27 mouse cellular contexts compared by ENCODE assay signal in the genomic region with DNA sequence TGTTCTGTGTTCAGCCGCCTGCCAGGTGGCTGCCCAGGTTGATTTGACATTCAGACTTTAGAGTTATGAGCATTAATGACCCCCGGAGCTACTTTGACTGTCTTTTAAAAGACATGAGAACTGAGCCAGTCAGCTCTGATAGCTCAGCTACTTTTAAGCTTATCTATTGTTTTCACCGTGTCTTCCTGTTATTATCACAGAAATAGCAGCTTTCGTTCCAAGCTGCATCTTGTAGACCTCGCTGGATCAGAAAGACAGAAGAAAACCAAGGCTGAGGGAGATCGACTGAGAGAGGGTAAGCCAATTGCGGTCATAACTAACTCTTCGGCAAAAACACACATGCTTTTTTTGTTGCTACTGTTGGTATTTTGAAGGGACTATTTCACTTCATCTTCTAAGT. TPM values are rescaled to one million over a fixed set of nuclear protein-coding genes. Genes with fewer than 3 reads are reported as not detected.
A peak's percentile ranks its signal among the peaks of the same experiment; 100 is the strongest.
DNase-seq lines count a peak whose midpoint lies in the region; ATAC-seq and TF ChIP-seq lines count a peak whose summit lies in the region.
"Had no signal": no experiment of that assay in that cellular context is flagged by ENCODE, and none has a peak within 500 bp of the region (broad histone marks: within the 10 kb centered on the region; RNA-seq: fewer than 3 reads in every experiment).

No protein-coding gene starts in this region.

- H3K9ac ChIP-seq in MEL (ENCODE audit: control insufficient read depth, low read depth, low read length, poor library complexity, severe bottlenecking), result no peak overlapping the region

- peaks cover 2 to 13% of the 10 kb centered on the region in 2 experiments for H3K36me3 ChIP-seq in MEL (ENCODE audit: control insufficient read depth in 1 of 2, insufficient read depth in 2 of 2, low read length in 2 of 2)
- peaks cover 89% of the 10 kb centered on the region for H3K36me3 ChIP-seq in embryonic facial prominence, embryonic 10.5 days (replicated peaks)

- H3K4me3 ChIP-seq in lung, adult 2 months (replicated peaks; ENCODE audit: extremely low read depth, low read depth, low read length), result peak overlapping the region; percentile 3
- no peak overlapping the region for H3K4me3 ChIP-seq in MEL (ENCODE audit: control insufficient read depth in 1 of 2, insufficient read depth in 1 of 2, low read depth in 2 of 2, low read length in 2 of 2)
- no peak overlapping the region for H3K4me3 ChIP-seq in embryonic facial prominence, embryonic 10.5 days

- H3K27me3 ChIP-seq in MEL (ENCODE audit: control insufficient read depth in 1 of 2, insufficient read depth in 2 of 2, low read length in 2 of 2), result no peaks in the 10 kb centered on the region
- H3K27me3 ChIP-seq in embryonic facial prominence, embryonic 10.5 days (replicated peaks; ENCODE audit: low read depth, poor library complexity, severe bottlenecking), result peaks cover 33% of the 10 kb centered on the region
- H3K27me3 ChIP-seq: CH12.LX had no signal

- no peak overlapping the region for H3K27ac ChIP-seq in MEL (ENCODE audit: control insufficient read depth, low read depth, low read length)
- no peak overlapping the region for H3K27ac ChIP-seq in embryonic facial prominence, embryonic 10.5 days (replicated peaks)

- no peak for TF ChIP-seq RAD21 in MEL (IDR thresholded peaks at IDR 0.05; ENCODE audit: low read depth, low read length)

- WGBS in lung, adult 2 months, result 74% methylated on average over 8 of the region's 8 CpGs
- WGBS in embryonic facial prominence, embryonic 10.5 days, result 93% methylated on average over 8 of the region's 8 CpGs

- no peak for TF ChIP-seq POLR2A in lung, adult 2 months (IDR thresholded peaks at IDR 0.05; ENCODE audit: borderline replicate concordance, extremely low read depth, low read depth, low read length)
- no peak for TF ChIP-seq POLR2A in MEL (IDR thresholded peaks at IDR 0.05; ENCODE audit: control insufficient read depth in 1 of 2, insufficient read depth in 1 of 2, low read depth in 1 of 2, low read length in 2 of 2, poor library complexity in 1 of 2)

- no peaks in the 10 kb centered on the region for H3K79me2 ChIP-seq in MEL (ENCODE audit: control insufficient read depth, insufficient read depth, low read length, poor library complexity)

- no peaks in the 10 kb centered on the region for H3K9me3 ChIP-seq in MEL (replicated peaks; ENCODE audit: insufficient read depth, low read length)
- no peaks in the 10 kb centered on the region for H3K9me3 ChIP-seq in embryonic facial prominence, embryonic 10.5 days
- H3K9me3 ChIP-seq: G1E had no signal

- peak; percentile 70 for ATAC-seq in megakaryocyte progenitor cell, adult 5-6 weeks (replicated peaks; ENCODE audit: poor library complexity)
- ATAC-seq in megakaryocyte-erythroid progenitor cell, adult 5-6 weeks (replicated peaks; ENCODE audit: low FRiP score, low TSS enrichment, poor library complexity, severe bottlenecking), result peak; percentile 80
- ATAC-seq: activated CD4-positive, CD25-positive, alpha-beta regulatory T cell, adult 4 months; CD4-positive, CD25-positive, alpha-beta regulatory T cell, adult 4 months; Patski had no signal

- DNase-seq in lung, adult 2 months, result no peak
- DNase-seq in lung, postnatal 10 days, result no peak
- peak; percentile 36 for DNase-seq in MEL (ENCODE audit: low read depth, low spot score)
- DNase-seq in thymus, postnatal 0 days (ENCODE audit: low spot score), result no peak
- no peak for DNase-seq in gastrocnemius, postnatal 10 days
- no peak for DNase-seq in embryonic facial prominence, embryonic 10.5 days (ENCODE audit: low spot score)
- DNase-seq: adrenal gland, adult 2 months; adrenal gland, adult 8-10 months; adrenal gland, postnatal 10 days; adrenal gland, postnatal 14 days; adrenal gland, postnatal 25 days; adrenal gland, postnatal 36 days; B cell, adult 2 months; cerebellum, adult 11 months; cerebellum, adult 11-12 months; cerebellum, adult 18-20 months had no signal

- TF ChIP-seq EP300 in MEL (IDR thresholded peaks at IDR 0.05; ENCODE audit: low read depth in 1 of 2, low read length in 2 of 2), result peak; percentile 7 to 38; a peak in 2 of 4 replicates

- no peak for TF ChIP-seq CTCF in lung, adult 2 months (IDR thresholded peaks at IDR 0.05; ENCODE audit: insufficient read depth, low read length)
- no peak for TF ChIP-seq CTCF in MEL (IDR thresholded peaks at IDR 0.05 in 2 of 3, conservative IDR thresholded peaks at IDR 0.05 in 1 of 3; ENCODE audit: control insufficient read depth in 1 of 3, insufficient read depth in 1 of 3, low read depth in 2 of 3, low read length in 3 of 3, poor library complexity in 1 of 3, severe bottlenecking in 1 of 3)

- no peaks in the 10 kb centered on the region for H3K4me1 ChIP-seq in lung, adult 2 months (ENCODE audit: control insufficient read depth, insufficient read depth, low read length)
- peaks cover 4 to 10% of the 10 kb centered on the region in 2 experiments; a peak in 3 of 4 replicates for H3K4me1 ChIP-seq in MEL (ENCODE audit: control insufficient read depth in 1 of 2, insufficient read depth in 2 of 2, low read length in 2 of 2)
- no peaks in the 10 kb centered on the region for H3K4me1 ChIP-seq in embryonic facial prominence, embryonic 10.5 days

TF ChIP-seq in MEL, 35 proteins besides CTCF, POLR2A, EP300 and RAD21:
- TF ChIP-seq TCF12 (IDR thresholded peaks at IDR 0.05; ENCODE audit: low read depth, low read length) (peak; percentile 56; the same call in 1 of the 2 replicates), TAL1 (IDR thresholded peaks at IDR 0.05; ENCODE audit: low read length) (peak; percentile 26), MYC (IDR thresholded peaks at IDR 0.05; ENCODE audit: low read depth, low read length) (no peak), GATA1 (IDR thresholded peaks at IDR 0.05; ENCODE audit: low read depth, low read length) (peak; percentile 60)

RNA-seq across cellular contexts. Expression of a gene that starts 12.1 kb away (rescaled TPM):
- polyA plus RNA-seq in lung, adult 2 months (2012; rRNA removed), result 15.1 and 22.5 TPM in 2 replicates
- 41.3 and 41.9 TPM in 2 replicates for total RNA-seq in MEL (2012; rRNA removed)
- polyA plus RNA-seq in MEL (2012; ENCODE audit: insufficient read depth in 1 of 2, insufficient read length in 2 of 2, low read depth in 1 of 2, low replicate concordance in 2 of 2, missing spikeins in 1 of 2), result 10 to 100 TPM in 1 of 2 experiments, not detected in 1; 66.5 TPM
- 59.2 and 69.1 TPM in 2 replicates for total RNA-seq in megakaryocyte progenitor cell, adult 5-6 weeks (2015)
- 27.6 and 34.6 TPM in 2 replicates for total RNA-seq in megakaryocyte progenitor cell, adult 5-6 weeks (2017)
- total RNA-seq in megakaryocyte-erythroid progenitor cell, adult 5-6 weeks (2014; fragmentation: Nextera tagmentation), result 40.0 and 45.2 TPM in 2 replicates
- total RNA-seq in megakaryocyte-erythroid progenitor cell, adult 5-6 weeks (2017), result 20.3 and 35.4 TPM in 2 replicates
- 84.8 and 91.9 TPM in 2 replicates for polyA plus RNA-seq in thymus, postnatal 0 days (2015; fragmentation: Nextera tagmentation; extraction: Ambion mirVana)
- 10 to 100 TPM; 28.2 to 30.9 TPM for total RNA-seq in gastrocnemius, postnatal 10 days (2021)
- 114 and 117 TPM in 2 replicates for polyA plus RNA-seq in embryonic facial prominence, embryonic 10.5 days (2016; fragmentation: Nextera tagmentation; extraction: Ambion mirVana)

RNA-seq across cellular contexts. Expression of a gene that starts 12.9 kb away (rescaled TPM):
- 0.25 and 0.56 TPM in 2 replicates for polyA plus RNA-seq in lung, adult 2 months (2012; rRNA removed)
- total RNA-seq in MEL (2012; rRNA removed), result 30.2 and 31.1 TPM in 2 replicates
- 100 to 1,000 TPM in 1 of 2 experiments, 10 to 100 TPM in 1; 35.2 to 153 TPM for polyA plus RNA-seq in MEL (2012; ENCODE audit: insufficient read depth in 1 of 2, insufficient read length in 2 of 2, low read depth in 1 of 2, low replicate concordance in 2 of 2, missing spikeins in 1 of 2)
- 29.9 and 34.5 TPM in 2 replicates for total RNA-seq in megakaryocyte progenitor cell, adult 5-6 weeks (2015)
- total RNA-seq in megakaryocyte progenitor cell, adult 5-6 weeks (2017), result 39.4 and 39.9 TPM in 2 replicates
- 33.9 and 41.5 TPM in 2 replicates for total RNA-seq in megakaryocyte-erythroid progenitor cell, adult 5-6 weeks (2014; fragmentation: Nextera tagmentation)
- 37.2 and 48.0 TPM in 2 replicates for total RNA-seq in megakaryocyte-erythroid progenitor cell, adult 5-6 weeks (2017)
- 21.7 and 22.0 TPM in 2 replicates for polyA plus RNA-seq in thymus, postnatal 0 days (2015; fragmentation: Nextera tagmentation; extraction: Ambion mirVana)
- total RNA-seq in gastrocnemius, postnatal 10 days (2021), result 1 to 10 TPM; 4.1 to 6.6 TPM
- 37.0 and 40.2 TPM in 2 replicates for polyA plus RNA-seq in embryonic facial prominence, embryonic 10.5 days (2016; fragmentation: Nextera tagmentation; extraction: Ambion mirVana)

RNA-seq across cellular contexts. Expression of a gene that starts 33.2 kb away (rescaled TPM):
- polyA plus RNA-seq in lung, adult 2 months (2012; rRNA removed), result not detected in 2 replicates
- total RNA-seq in MEL (2012; rRNA removed), result not detected in 2 replicates
- polyA plus RNA-seq in MEL (2012; ENCODE audit: insufficient read depth in 1 of 2, insufficient read length in 2 of 2, low read depth in 1 of 2, low replicate concordance in 2 of 2, missing spikeins in 1 of 2), result not detected
- not detected in 2 replicates for total RNA-seq in megakaryocyte progenitor cell, adult 5-6 weeks (2015)
- not detected in 2 replicates for total RNA-seq in megakaryocyte progenitor cell, adult 5-6 weeks (2017)
- not detected in 2 replicates for total RNA-seq in megakaryocyte-erythroid progenitor cell, adult 5-6 weeks (2014; fragmentation: Nextera tagmentation)
- not detected in 2 replicates for total RNA-seq in megakaryocyte-erythroid progenitor cell, adult 5-6 weeks (2017)
- polyA plus RNA-seq in thymus, postnatal 0 days (2015; fragmentation: Nextera tagmentation; extraction: Ambion mirVana), result not detected in 2 replicates
- not detected for total RNA-seq in gastrocnemius, postnatal 10 days (2021)
- polyA plus RNA-seq in embryonic facial prominence, embryonic 10.5 days (2016; fragmentation: Nextera tagmentation; extraction: Ambion mirVana), result not detected in 2 replicates
- total RNA-seq: adrenal gland, adult 18-20 months; adrenal gland, adult 2 months; adrenal gland, adult 8-10 months; adrenal gland, postnatal 10 days; adrenal gland, postnatal 14 days; adrenal gland, postnatal 25 days; adrenal gland, postnatal 36 days; adrenal gland, postnatal 4 days; CH12.LX; ES-E14 had no signal
- polyA plus RNA-seq: activated CD4-positive, CD25-positive, alpha-beta regulatory T cell, adult 4 months; adrenal gland, adult 2 months; C2C12; CD4-positive, CD25-positive, alpha-beta regulatory T cell, adult 4 months; G1E had no signal

RNA-seq across cellular contexts. Expression of a gene that starts 43.8 kb away (rescaled TPM):
- polyA plus RNA-seq in lung, adult 2 months (2012; rRNA removed), result 0.03 and 2.2 TPM in 2 replicates
- not detected in 2 replicates for total RNA-seq in MEL (2012; rRNA removed)
- polyA plus RNA-seq in MEL (2012; ENCODE audit: insufficient read depth in 1 of 2, insufficient read length in 2 of 2, low read depth in 1 of 2, low replicate concordance in 2 of 2, missing spikeins in 1 of 2), result not detected
- not detected in 2 replicates for total RNA-seq in megakaryocyte progenitor cell, adult 5-6 weeks (2015)
- not detected in 2 replicates for total RNA-seq in megakaryocyte progenitor cell, adult 5-6 weeks (2017)
- total RNA-seq in megakaryocyte-erythroid progenitor cell, adult 5-6 weeks (2014; fragmentation: Nextera tagmentation), result not detected in 2 replicates
- total RNA-seq in megakaryocyte-erythroid progenitor cell, adult 5-6 weeks (2017), result not detected in 2 replicates
- 0.03 TPM in 1 of 2 replicates, not detected in the other for polyA plus RNA-seq in thymus, postnatal 0 days (2015; fragmentation: Nextera tagmentation; extraction: Ambion mirVana)
- under 1 TPM in 1 of 2 experiments, not detected in 1; 0.05 TPM for total RNA-seq in gastrocnemius, postnatal 10 days (2021)
- not detected in 2 replicates for polyA plus RNA-seq in embryonic facial prominence, embryonic 10.5 days (2016; fragmentation: Nextera tagmentation; extraction: Ambion mirVana)
- total RNA-seq: adrenal gland, adult 18-20 months; adrenal gland, postnatal 25 days; adrenal gland, postnatal 36 days; CH12.LX; ES-E14 had no signal
- polyA plus RNA-seq: activated CD4-positive, CD25-positive, alpha-beta regulatory T cell, adult 4 months; adrenal gland, adult 2 months; C2C12; G1E; Patski had no signal
